Mouse (Mus musculus) lung, postnatal 4 days (tissue): Measurements from ENCODE around the gene Tssk1.

ENCODE experiments used
- DNase-seq, 2 experiments: peaks; one replicate each; pipeline ENCODE4 v3.0.0; 2021

Gene Tssk1

DNA sequence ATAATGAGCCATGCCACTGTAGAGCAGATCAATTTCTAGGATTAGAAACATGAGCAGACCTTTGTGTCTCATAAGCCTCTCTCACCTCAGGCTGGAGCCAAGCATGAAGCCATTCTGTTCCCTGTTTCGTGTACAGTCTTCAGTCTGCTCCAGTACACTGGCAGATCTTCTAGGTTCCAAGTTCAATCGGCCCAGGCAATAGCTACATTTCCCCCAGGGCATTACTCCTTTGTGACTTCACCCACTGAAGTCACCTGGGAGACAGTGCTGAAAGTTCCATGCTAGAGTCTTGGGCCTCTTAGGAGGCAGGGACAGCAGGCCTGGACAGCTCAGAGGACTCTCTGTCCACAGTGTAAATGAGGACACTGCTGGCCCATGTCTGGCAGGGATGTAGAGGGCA is at the start of gene Tssk1:
TSS of gene Tssk1 (plus strand) at position 301 of the 400 bp plus-strand sequence.
- no peak for DNase-seq

- no peak for DNase-seq
These were observed 45.6 kb upstream of the Tssk1 start for GRCm38 (mm10) chr16:17848431-17848830.

GRCm38 (mm10) chr16:17848928-17849327 is 45.1 kb upstream of the Tssk1 start:
- DNase-seq, result peak in 1 of 2 experiments; percentile 31

GRCm38 (mm10) chr16:17849486-17849885 is 44.5 kb upstream of the Tssk1 start:
- no peak for DNase-seq

DNA sequence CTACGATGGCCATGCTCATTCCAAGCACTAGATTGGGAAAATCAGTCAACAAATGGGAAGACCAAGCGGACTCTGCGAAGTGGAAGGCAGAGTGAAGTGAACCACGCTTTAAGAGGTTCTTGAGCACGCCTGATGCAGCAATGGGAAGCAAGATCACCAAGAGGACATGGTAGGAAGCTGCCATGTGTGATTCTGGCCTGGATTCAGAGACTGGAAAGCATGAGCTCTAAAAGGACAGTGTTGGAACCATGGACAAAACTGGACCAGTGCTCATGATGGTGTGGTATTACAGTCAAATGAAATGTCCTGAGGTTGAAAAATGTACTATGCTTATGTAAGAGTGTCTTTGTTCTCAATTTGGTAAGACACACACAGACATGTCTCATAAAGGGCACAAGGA is 42.7 kb upstream of the Tssk1 start:
- DNase-seq, result no peak

DNA sequence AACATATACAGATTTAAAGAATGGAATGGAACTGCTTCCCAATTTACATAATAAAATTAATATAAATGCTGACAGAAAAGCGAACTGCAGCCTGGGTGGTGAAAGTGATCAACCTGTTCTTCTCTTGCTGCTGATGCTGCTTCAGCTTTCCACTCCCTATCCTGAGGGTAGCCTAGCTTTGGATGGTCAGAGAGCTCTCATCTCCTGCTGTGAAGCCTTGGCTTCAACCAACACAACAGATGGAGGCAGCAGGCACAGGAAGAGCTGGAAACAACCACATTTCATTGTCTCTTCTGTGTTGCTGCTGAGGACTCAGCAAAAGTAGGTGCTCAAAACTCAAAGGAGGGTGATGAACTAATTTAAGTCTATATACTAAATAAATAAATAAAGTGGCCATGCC is 42.2 kb upstream of the Tssk1 start:
- no peak for DNase-seq

- no peak for DNase-seq
These were observed 40.8 kb upstream of the Tssk1 start for GRCm38 (mm10) chr16:17853263-17853662.

GRCm38 (mm10) chr16:17857157-17857556 is 36.9 kb upstream of the Tssk1 start:
- DNase-seq, result no peak

DNA sequence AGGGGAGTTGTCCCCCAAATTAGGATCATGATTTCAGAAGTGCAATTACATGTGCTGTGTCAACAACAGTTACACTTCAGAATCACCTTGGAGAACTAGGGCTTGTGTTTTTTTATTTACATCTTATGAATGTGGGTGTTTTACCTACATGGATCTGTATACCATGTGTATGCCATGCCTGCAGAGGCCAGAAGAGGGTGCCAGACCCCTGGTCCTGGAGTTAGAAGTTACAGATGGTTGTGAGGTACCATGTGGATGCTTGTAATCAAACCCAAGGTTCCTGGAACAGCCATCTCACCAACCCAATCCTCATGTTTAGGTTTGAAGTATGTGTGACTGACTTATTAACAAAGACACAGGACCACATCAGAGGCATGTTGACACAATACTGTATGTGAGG is 35.4 kb upstream of the Tssk1 start:
- peak in 1 of 2 experiments; percentile 27 for DNase-seq

DNA sequence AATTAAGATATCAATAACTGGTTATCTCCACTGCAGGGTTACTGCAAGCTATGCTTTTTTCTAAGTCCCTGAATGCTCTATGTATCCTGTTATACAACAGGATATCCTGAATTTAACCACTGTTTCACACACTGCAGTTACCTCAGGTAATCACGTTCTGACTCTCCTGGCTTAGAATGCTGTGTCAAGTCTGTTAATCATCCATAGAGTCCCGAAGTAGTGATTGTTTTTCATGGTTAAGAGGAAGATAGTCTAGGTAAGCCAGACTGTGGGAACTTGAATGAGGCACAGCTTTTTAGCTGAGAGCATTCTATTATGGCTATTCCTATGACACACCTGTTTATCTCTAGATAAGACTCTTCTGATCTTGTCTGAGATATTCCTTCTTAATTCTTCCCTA is 28.7 kb upstream of the Tssk1 start:
- no peak for DNase-seq

DNA sequence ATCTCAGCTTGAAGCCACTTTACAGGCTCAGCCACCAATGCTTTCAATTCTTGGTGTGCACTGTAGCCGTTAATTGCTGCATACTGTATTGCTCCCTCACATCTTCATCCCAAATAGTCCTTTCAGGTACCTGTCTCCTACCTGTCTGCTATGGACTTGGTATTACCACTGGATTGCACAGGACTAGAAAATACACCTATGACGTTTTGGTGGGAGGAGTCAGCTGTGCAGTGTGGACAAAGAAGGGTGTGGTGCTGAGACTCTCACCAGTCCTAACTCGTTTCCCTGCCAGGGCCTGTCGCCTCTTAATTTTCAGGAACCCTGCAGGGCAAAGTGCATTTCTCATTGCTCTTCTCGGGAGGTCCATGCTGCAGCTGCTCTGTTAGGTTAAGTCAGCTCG is 28.3 kb upstream of the Tssk1 start:
- no peak for DNase-seq

GRCm38 (mm10) chr16:17871248-17871647 is 22.8 kb upstream of the Tssk1 start:
- DNase-seq, result no peak

DNA sequence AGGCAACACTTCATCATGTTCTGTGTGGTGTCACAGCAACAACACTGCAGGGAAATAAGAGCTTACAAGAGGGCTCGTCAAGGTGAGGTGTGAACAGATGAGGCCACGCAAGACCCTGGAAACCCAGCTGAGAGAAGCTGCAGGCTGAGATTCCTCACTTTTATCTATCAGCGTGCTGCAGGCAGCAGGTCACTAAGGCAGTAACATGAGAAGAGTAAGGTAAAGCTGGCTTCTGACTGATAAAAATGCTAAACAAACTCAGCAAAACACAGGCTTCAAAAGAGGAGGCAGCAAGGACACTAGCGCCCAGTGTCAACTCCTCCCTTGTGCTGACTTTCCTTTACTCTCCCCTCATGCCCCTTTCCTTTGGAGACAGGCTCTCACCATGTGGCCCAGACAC is 21.0 kb upstream of the Tssk1 start:
- no peak for DNase-seq

GRCm38 (mm10) chr16:17875174-17875573 is 18.8 kb upstream of the Tssk1 start:
- DNase-seq, result no peak

DNA sequence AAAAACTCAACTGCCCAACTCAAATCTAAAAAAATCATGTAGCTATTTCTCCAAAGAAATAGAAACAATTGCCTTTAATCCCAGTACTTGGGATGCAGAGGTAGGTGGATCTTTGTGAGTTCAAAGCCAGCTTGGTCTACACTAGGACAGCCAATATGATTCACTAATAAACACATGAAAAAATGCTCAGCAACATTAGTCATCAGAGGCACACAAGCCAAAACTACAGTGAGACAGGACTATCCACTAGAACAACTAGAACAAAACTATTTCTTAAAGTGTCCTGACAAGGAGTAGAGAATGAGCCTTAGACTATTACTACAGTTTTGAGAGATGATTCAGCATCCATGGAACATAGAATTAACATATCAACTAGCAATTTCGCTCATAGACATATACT is 17.9 kb upstream of the Tssk1 start:
- no peak for DNase-seq

DNA sequence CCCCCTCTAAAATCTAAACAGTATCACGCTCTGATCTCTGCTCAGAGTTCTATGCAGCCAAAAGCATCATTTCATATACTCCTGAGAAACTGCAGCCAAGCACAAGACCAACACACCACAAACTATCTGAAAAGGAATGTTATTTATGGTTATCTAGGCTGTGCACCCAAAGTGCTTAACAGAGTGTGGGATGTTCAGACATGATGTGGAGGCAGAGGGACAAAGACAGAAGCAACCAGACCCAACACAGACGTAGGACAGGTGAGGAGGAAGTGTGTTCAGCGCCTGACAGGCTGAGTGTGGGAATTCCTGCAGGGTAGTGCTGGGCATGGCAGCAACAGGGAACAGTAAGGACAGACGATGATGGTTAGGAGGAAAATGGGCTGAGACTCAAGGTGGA is 14.5 kb upstream of the Tssk1 start:
- no peak for DNase-seq

- no peak for DNase-seq
These were observed 11.8 kb upstream of the Tssk1 start for GRCm38 (mm10) chr16:17882196-17882595.

GRCm38 (mm10) chr16:17884116-17884515 is 9.9 kb upstream of the Tssk1 start:
- no peak for DNase-seq

- no peak for DNase-seq
These were observed 4.2 kb upstream of the Tssk1 start for GRCm38 (mm10) chr16:17889689-17890341.

DNA sequence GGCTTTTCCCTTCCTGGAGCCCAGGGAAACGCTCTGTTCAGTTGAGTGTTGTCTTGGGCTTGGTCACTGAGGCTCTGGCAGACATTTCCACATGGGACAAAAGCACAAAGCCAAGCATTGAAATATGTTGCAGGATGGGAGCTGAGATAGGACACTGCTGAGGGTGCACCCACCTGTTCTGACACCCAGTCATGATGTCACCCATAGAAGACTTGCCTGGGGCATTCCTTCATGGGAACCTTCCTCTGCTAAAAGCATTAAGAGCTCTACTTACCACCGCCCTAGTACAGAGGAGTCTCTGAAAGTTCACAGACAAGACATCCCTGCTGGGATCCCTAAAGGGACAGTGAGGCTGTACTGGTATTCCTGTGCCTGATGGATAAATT is 3.7 kb upstream of the Tssk1 start:
- no peak for DNase-seq

GRCm38 (mm10) chr16:17890917-17891566 is 3.0 kb upstream of the Tssk1 start:
- DNase-seq, result peak; percentile 82 to 86

GRCm38 (mm10) chr16:17891567-17891959 is 2.5 kb upstream of the Tssk1 start, which contains the start of gene Gm20518:
TSS of gene Gm20518 (minus strand) at chr16:17891671.
- peak; percentile 99 for DNase-seq

DNA sequence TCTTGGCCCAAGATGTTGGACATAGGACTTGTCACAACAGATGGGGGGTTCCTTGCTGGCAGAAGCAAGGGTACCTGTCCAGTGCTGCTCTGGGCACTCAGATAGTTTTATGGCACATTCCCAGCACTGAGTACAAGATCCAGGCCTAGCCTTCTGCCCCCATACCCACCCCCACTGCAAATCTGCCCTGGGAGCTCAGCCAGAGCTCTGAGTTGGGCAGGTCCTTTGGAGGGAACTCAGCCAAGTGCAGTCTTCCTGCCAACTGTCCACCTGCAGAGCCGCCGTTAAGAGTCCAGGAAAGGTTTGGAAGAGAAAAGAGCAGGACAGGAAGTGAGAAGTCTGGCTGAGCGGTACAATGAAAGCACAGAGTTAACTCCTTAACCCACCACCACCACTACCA is 1.4 kb upstream of the Tssk1 start:
- peak; percentile 40 to 65 for DNase-seq

GRCm38 (mm10) chr16:17896091-17896490 is 2.1 kb downstream of the Tssk1 start:
- DNase-seq, result no peak

GRCm38 (mm10) chr16:17898462-17898861 is 4.4 kb downstream of the Tssk1 start, which contains the start of the genes Dgcr2 and Tssk2:
TSS of gene Dgcr2 (minus strand) at chr16:17898562.
TSS of gene Tssk2 (plus strand) at chr16:17898637.
- DNase-seq, result no peak
